Mouse (Mus musculus) G1E (cell line): ENCODE data around the gene Gm44502.

ENCODE experiments used
- CTCF ChIP-seq: IDR thresholded peaks from 2 replicates; pipeline ENCODE4 v1.5.1; 2012; ENCODE audit warnings: low read depth, low read length, inconsistent platforms, mixed read lengths
- GATA2 ChIP-seq: IDR thresholded peaks from 2 replicates; pipeline ENCODE4 v1.6.1; 2012; ENCODE audit warnings: low read depth, low read length, inconsistent platforms, borderline replicate concordance
- POLR2AphosphoS5 ChIP-seq: IDR thresholded peaks from 2 replicates; pipeline ENCODE4 v1.6.1; 2012; ENCODE audit warnings: low read depth, low read length, inconsistent platforms; ENCODE audit not compliant: insufficient replicate concordance
- TAL1 ChIP-seq: conservative IDR thresholded peaks from 2 replicates; pipeline ENCODE4 v1.6.1; 2012; ENCODE audit warnings: low read depth, low read length, inconsistent platforms, mixed read lengths

GRCm38 (mm10) chr15:89478622-89479021 lies 49.1 kb upstream of the Gm44502 start:
- no peak for TF ChIP-seq CTCF
- TF ChIP-seq TAL1 = no peak
- no peak for TF ChIP-seq GATA2
- TF ChIP-seq POLR2AphosphoS5 = no peak
